Mouse (Mus musculus) skeletal muscle tissue, postnatal 0 days (tissue): ENCODE results near the gene Eef2. TPM values are rescaled to one million over a fixed set of nuclear protein-coding genes. Genes with fewer than 3 reads are reported as not detected.

Experiments
- polyA plus RNA-seq: library from polyadenylated mRNA; unstranded; fragments of >200 nt; fragmentation: Nextera tagmentation; extraction: Ambion mirVana; gene quantifications from 2 replicates; pipeline ENCODE4 v1.2.1, GENCODE M21; 2015

Eef2 gene
- 392 and 402 TPM in 2 replicates for polyA plus RNA-seq

GRCm38 (mm10) chr10:81176466-81177271, at the start of gene Eef2:
Gene Eef2 (plus strand): TSS chr10:81176631.

DNA sequence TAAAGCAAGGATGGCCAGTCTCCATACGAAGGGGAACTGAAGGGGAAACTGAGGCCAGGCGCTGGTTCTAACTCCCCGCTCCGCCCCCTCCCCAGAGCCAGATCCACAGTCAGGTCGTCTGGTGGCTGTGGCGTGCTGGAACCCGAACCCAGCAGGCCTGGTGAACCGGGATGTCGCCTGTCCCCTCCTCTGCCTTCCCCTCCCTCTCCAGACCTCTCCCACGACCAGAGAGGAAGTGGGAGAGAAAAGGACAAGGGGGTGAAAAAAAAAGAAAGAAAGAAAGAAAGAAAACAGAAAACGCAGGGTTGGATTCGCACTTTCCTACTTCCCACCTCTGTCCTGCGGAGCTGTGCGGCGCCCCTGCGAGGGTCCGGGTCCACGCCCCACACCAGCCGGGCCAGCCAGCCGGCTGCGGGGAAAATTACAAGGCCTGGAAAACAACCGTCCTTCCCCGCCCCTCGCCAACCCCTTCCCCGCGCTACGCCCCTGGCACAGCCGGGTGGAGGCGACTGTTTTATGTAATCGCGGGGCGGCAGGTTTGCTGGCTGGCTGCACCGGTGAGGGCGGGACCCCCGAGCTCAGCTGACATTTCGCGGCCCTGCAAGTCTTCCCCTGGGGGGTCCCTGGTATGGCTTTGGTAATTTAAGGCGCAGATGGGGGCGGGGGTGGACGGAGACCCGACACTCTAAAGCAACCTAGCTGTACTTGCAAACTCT, 41.3 kb upstream of the Eef2 start, which contains the start of gene Zbtb7a:
Zbtb7a (plus strand) TSS at position 255 of the 716 bp plus-strand sequence.

GRCm38 (mm10) chr10:81167200-81168086, 9.0 kb upstream of the Eef2 start, which contains the start of gene Pias4:
Gene Pias4 (minus strand): TSS chr10:81167923.

DNA sequence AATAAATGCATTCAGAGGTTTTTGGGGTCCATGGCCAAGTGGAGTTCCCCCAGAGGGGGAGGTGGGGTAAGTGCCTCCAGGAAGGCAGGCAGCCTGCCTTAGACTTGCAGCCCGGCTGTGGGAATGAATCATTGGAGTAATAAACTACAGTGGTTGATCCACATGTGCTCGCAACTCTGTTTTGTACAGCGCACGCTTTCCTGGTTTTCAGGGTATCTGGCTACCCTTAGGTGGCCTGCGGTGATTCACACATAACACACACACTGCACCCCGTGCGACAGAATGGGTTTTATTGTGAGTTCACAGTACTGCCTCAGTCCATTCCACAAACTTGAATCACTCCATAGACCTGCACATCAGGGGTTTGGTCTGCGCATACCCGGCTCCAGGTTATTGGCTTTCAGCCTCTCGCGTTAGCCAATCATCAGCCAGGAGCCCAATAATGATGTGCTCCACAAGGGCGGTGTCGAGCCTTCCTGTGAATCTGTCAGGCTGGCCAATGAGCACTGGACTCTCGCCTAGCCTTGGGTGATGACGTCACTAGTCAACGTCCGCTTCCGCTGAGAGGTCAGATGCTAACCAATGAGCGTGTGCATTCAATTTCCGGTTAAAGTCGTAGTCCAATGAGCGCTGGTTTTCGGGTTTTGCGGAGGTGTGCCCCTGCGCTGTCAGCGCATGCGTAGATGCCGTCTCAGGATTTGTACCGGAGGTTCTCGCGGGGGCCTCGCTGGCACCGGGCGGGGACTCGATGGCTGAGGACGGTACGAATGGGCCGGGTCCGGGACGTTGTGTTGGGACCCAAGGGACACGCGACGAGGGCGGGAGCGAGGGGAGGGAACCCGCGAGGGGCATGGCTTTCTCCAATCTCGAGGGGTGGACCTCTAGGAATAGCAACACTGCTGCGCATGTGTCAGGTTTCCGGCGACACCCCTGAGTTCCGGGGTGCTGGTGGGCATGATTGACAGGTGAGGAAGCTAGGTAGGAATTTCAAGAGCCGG, 6.2 kb downstream of the Eef2 start, which contains the start of gene Dapk3:
Dapk3 (plus strand) TSS at position 670 of the 998 bp plus-strand sequence.

DNA sequence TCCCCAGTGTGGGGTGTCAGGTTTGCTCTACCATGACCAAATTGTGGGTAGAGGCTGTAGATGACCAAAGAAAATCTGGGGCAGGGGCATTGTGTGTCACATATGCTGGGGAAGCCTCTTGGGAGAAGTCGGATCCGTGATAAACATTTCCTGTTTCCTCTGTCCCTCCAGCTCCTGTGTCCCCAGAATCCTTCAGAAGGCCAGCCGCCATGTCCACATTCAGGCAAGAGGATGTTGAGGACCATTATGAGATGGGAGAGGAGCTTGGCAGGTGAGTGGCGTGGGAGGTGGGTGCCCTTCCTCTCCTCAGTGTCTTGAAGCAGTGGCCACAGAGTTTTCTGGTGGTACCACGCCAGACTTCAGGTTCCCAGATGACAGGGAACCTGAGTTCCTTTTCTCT, 7.4 kb downstream of the Eef2 start, which contains the start of gene 4930442H23Rik:
4930442H23Rik (minus strand) TSS at position 45 of the 400 bp plus-strand sequence.

GRCm38 (mm10) chr10:81201807-81202758, 25.7 kb downstream of the Eef2 start, which contains the start of gene Nmrk2:
Gene Nmrk2 (minus strand): TSS chr10:81202051.

GRCm38 (mm10) chr10:81230438-81231332, 54.3 kb downstream of the Eef2 start, which contains the start of gene Atcay:
Gene Atcay (minus strand): TSS chr10:81230833.

Other genes starting within 250 kb of the Eef2 start
- gene Gadd45b, start 246.6 kb upstream of the Eef2 start, polyA plus RNA-seq: 24.5 and 29.0 TPM in 2 replicates
- 1.6 TPM in 2 replicates for gene Gng7, start 161.7 kb upstream of the Eef2 start, polyA plus RNA-seq
- 0.06 TPM in 1 of 2 replicates, not detected in the other for gene Diras1, start 151.0 kb upstream of the Eef2 start, polyA plus RNA-seq
- gene Slc39a3, start 139.2 kb upstream of the Eef2 start, polyA plus RNA-seq: 7.3 and 9.2 TPM in 2 replicates
- gene Sgta, start 116.5 kb upstream of the Eef2 start, polyA plus RNA-seq: 117 and 131 TPM in 2 replicates
- gene Thop1, start 106.6 kb upstream of the Eef2 start, polyA plus RNA-seq: 34.9 and 40.3 TPM in 2 replicates
- 0.54 and 1.2 TPM in 2 replicates for gene Creb3l3, start 77.8 kb upstream of the Eef2 start, polyA plus RNA-seq
- gene Map2k2, start 70.7 kb upstream of the Eef2 start, polyA plus RNA-seq: 143 and 155 TPM in 2 replicates
- gene Zbtb7a, start 41.4 kb upstream of the Eef2 start, polyA plus RNA-seq: 29.7 and 34.0 TPM in 2 replicates
- gene Pias4, start 8.7 kb upstream of the Eef2 start, polyA plus RNA-seq: 20.9 and 22.3 TPM in 2 replicates
- 44.3 and 52.5 TPM in 2 replicates for gene Dapk3, start 6.4 kb downstream of the Eef2 start, polyA plus RNA-seq
- gene 4930442H23Rik, start 7.2 kb downstream of the Eef2 start, polyA plus RNA-seq: not detected in 2 replicates
- 2.9 and 4.7 TPM in 2 replicates for gene Nmrk2, start 25.4 kb downstream of the Eef2 start, polyA plus RNA-seq
- 0.26 and 0.45 TPM in 2 replicates for gene Atcay, start 54.2 kb downstream of the Eef2 start, polyA plus RNA-seq
- gene Zfr2, start 56.5 kb downstream of the Eef2 start, polyA plus RNA-seq: 2.3 and 2.5 TPM in 2 replicates
- gene Matk, start 76.3 kb downstream of the Eef2 start, polyA plus RNA-seq: 0.65 and 0.90 TPM in 2 replicates
- 201 and 207 TPM in 2 replicates for gene Mrpl54, start 90.3 kb downstream of the Eef2 start, polyA plus RNA-seq
- gene Apba3, start 90.3 kb downstream of the Eef2 start, polyA plus RNA-seq: 50.7 and 53.6 TPM in 2 replicates
- 0.47 and 0.58 TPM in 2 replicates for gene Tjp3, start 115.0 kb downstream of the Eef2 start, polyA plus RNA-seq
- 15.1 and 16.0 TPM in 2 replicates for gene Pip5k1c, start 116.3 kb downstream of the Eef2 start, polyA plus RNA-seq
- 11.0 and 15.5 TPM in 2 replicates for gene Cactin, start 144.5 kb downstream of the Eef2 start, polyA plus RNA-seq
- 7.3 and 7.8 TPM in 2 replicates for gene Tbxa2r, start 152.1 kb downstream of the Eef2 start, polyA plus RNA-seq
- gene Gipc3, start 166.6 kb downstream of the Eef2 start, polyA plus RNA-seq: 0.11 and 0.13 TPM in 2 replicates
- gene Hmg20b, start 173.8 kb downstream of the Eef2 start, polyA plus RNA-seq: 38.4 and 47.5 TPM in 2 replicates
- gene Mfsd12, start 180.9 kb downstream of the Eef2 start, polyA plus RNA-seq: 5.9 and 8.0 TPM in 2 replicates
- gene 4930404N11Rik, start 189.2 kb downstream of the Eef2 start, polyA plus RNA-seq: 0.27 and 0.37 TPM in 2 replicates
- gene Fzr1, start 201.9 kb downstream of the Eef2 start, polyA plus RNA-seq: 35.3 and 36.5 TPM in 2 replicates
- gene Dohh, start 207.8 kb downstream of the Eef2 start, polyA plus RNA-seq: 70.2 and 72.8 TPM in 2 replicates
- 1.2 and 1.4 TPM in 2 replicates for gene Gm48551, start 207.8 kb downstream of the Eef2 start, polyA plus RNA-seq
- gene Gm48552, start 212.4 kb downstream of the Eef2 start, polyA plus RNA-seq: 0.24 TPM in 2 replicates
- 1.0 and 1.6 TPM in 2 replicates for gene Smim24, start 216.4 kb downstream of the Eef2 start, polyA plus RNA-seq